Mouse (Mus musculus): Measurements from ENCODE around the gene Scmh1.
"Not testable (repeated sequence)": the region's sequence is repeated elsewhere in the genome, so short reads cannot be mapped to it uniquely, and the experiment has no call there.

Scmh1 gene

DNA sequence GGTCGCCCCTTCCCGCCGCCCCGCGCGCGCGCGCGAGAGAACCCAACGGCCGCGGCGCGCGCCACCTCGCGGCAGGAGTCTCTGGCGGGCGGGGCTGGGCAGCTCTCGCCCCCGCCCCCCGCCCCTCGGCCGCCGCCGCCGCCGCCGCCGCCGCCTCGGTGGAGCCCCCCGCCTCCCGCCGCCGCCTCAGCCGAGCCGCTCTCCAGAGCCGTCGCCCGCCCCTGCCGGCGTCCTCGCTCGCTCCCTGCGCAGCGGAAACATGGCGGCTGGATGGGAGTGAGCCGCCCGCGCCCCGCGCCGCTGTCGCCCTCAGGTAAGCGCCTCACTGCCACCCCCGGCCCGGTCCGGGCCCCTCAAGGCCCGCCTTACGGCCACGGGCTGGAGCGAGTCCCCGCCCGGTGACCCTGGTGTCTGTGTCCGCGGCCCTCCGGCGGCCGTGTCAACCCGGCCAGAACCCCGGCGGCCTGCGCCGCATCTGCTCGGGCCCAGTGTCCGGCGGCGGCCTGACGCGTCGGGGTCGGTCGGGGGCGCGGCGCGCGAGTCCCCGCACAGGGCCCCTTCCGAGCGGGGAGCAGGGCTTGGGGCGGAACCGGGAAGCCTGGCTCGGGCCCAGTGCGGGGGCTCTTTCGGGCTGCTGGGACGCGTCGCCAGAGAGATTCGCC lies at the start of gene Scmh1:
TSS of gene Scmh1 (plus strand) at position 138 of the 662 bp plus-strand sequence.
- DNase-seq (ENCODE audit: low spot score), result peak; percentile 89

DNA sequence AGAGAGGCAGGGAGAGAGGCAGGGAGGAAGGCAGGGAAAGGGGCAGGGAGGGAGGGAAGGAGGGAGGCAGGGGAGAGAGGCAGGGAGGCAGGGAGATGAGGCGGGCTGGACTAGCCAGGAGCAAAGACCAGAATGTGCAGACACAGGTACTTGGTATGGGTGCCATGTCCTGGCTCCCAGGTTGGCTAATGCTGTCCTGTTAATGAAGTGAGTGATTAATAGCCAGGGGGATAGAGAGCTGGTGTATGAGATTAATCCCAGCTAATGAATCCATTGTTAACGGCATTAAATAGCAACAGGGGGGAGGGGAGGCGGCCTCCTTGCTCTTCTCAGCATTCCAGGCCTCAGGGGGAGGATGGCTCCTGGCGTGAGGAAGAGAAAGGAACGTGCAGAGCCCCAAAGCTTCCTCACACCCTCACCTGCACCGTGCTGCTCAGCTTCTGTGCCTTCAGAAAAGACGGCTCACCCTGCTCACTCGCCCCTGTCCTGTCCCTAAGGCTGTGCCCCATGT lies 45.0 kb upstream of the Scmh1 start:
- DNase-seq (ENCODE audit: low spot score), result no peak

DNA sequence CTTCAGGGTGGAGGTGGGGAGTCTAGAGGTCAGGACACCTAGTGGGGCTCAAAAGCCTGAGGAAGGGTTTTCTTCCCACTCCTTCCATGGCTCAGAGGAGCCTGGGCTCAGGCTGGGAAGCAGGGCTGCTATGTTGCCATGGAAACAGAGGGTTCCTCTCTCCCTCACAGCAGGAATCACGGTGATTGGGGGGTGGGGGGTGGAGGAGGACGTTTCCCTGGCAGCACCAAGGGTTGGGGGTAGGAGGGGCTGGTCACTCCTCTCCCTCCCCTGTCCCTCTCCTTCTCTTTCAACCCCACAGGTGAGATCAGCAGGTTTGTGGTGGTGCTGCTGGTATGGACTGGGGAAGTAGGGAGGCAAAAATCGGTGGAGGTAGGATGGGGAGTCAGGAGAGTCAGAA lies 40.4 kb upstream of the Scmh1 start:
- DNase-seq (ENCODE audit: low spot score), result no peak

DNA sequence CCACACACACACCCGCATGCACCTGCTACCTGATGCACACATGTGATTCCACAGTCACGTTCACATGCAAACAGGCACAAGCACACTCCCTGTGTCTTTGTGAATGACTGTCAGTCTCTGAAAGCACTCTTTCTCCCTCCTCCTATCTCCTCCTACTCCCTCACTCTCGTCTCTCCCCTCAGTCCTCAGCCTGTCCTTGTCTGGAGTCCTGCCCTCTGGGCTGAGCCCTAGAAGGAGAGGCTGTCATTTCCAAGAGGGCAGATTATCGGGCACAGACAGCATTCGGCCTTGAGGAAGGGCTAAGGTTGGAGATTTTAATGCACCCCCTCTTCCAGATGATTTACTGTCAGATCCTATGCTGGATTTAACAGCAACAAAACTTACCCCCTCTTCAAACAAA lies 39.6 kb upstream of the Scmh1 start:
- no peak for DNase-seq (ENCODE audit: low spot score)

DNA sequence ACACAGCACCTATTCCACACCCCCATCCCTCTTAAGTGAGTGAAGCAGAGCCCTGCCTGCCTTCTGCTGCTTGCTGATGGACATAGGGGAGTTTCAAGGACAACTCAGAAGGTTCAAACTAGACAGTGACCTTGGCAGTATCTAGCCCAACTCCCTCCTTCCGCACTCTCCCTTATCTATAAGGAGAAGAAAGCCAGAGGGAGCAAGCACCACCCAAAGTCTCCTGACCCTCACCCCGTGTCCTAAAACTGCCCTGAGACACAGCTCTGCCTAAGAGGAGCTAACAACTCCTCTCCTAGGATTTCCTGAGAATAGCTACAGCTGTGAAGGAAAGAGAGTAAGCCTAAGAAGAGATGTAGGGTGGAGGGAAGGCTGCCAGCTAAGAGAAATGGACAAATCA lies 37.0 kb upstream of the Scmh1 start:
- DNase-seq (ENCODE audit: low spot score), result no peak

DNA sequence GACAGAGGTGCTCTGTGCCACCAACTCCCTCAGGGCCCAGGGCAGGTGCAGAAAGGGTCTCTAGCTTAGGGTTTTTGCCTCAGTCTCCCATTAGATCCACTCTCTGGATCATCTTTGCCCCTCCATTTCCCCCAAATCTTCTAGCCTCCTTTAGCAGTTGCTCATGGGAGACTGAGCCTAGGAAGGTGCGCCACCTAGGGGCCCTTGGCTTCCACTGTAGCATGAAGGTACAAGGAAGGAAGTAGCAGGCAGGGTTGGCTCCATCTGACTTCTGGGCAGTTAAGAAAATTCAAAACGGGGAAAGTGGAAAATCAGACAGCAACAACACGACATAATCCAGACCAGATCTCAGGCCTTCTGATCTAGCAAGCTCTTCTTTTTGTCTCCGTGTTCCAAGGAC lies 36.4 kb upstream of the Scmh1 start:
- DNase-seq (ENCODE audit: low spot score), result peak; percentile 84

DNA sequence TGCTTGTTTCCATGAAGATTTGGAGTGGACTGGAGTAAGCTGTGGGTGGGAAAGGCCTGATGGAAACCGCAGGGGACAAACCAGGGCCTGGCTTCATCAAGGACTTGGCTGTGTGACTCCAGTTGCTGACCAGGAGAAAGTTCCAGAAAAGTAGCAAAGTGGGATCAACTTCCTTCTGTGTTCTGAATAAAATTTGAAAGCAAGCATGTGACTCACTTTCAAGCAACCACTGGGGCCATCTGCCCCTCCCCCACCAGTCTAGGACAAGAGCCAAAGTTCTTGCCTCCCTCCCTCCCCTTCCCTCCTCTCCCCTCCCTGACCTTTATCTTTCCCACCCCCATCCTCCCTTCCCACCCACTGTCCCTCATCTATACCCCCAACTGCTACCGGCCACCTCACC lies 35.9 kb upstream of the Scmh1 start:
- DNase-seq (ENCODE audit: low spot score), result peak; percentile 86

DNA sequence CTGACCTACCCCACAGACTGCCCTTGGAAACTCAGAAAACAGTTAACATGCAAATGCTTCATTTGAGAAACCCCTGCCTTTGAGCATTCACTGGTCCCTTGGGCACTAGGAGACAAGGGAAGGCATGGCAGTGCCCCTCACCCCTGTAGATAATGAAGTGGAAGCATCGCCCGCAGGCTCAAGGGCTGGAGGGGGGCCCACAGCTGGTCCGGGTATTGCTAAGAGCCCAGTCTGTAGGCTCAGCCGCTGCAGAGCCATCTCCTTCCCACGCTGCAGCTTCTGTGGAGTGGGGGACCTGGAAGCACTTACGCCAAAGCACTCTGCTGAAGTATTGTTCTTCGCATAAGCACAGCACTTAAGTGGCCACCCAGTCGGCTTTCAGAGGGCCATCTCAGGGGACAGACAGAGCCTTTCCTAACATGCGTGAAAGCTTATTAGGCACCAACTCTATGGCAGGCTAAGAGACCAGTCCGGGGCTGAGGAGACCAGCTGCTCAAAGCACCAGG lies 35.2 kb upstream of the Scmh1 start:
- DNase-seq (ENCODE audit: low spot score), result no peak

DNA sequence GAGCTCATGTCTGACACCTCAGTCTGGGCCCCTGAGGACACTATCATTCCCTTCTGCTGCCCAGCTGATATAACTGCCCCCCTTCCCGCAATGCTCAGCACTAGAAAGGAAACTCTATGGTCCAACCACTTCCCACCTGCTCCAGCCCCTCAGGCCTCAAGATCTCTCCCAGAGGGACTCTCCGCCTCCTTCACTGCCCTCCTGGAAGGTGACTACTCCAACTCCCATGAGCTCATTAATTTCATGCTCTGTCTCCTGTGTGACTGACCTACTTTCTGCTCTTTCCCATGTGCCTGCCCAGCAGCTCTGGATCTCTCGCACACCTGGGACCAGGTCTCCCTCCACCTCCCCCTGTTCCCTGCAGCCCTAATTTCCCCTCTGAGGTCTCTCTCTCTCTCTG lies 32.2 kb upstream of the Scmh1 start:
- DNase-seq (ENCODE audit: low spot score), result no peak

DNA sequence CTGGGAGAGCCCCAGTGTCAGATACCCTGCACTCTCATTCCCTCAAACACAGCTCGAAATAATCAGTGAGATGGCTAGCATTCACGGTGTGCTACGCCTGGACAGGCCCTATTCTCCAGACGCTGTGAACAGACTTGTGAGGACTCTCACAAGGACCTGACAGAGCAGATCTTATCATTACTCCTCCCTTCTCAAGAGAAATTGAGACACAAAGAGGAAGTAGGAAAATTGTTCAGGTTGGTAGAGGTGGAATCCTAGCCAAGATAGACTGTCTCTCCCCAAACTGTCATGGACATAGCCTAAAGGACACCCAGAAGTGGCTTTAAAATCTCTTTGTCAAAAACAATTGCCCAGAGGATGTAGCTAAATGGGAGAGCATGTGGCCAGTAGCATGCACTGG lies 31.3 kb upstream of the Scmh1 start:
- DNase-seq (ENCODE audit: low spot score), result no peak

DNA sequence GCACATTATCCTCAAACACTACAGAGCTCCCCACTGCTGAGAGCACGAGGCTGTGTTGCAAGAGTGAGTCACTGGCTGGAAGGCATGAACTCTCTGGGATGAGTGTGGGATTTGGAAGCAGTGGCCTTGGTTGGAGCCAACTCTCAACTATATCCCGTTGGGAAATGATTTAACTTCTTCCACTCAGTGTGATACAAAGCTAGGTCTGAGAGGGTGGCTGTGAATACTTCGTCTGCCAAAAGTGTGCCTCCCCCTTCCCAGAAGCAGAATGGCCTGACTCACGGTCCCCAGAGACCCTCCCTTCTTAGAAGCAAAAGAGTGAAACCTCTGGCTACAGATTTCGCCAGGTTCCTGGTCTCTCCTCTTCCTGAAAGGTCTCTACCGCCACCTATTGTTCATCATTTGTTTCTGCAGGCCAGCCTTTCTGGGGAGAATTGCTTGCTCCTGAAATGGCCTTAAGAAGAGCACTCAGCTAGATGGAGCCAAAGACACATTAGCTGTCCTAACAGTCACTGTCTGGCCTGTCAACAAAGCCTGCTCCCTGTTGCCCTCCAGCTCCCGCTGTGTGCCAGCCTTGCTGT lies 24.2 kb upstream of the Scmh1 start:
- DNase-seq (ENCODE audit: low spot score), result peak; percentile 72

DNA sequence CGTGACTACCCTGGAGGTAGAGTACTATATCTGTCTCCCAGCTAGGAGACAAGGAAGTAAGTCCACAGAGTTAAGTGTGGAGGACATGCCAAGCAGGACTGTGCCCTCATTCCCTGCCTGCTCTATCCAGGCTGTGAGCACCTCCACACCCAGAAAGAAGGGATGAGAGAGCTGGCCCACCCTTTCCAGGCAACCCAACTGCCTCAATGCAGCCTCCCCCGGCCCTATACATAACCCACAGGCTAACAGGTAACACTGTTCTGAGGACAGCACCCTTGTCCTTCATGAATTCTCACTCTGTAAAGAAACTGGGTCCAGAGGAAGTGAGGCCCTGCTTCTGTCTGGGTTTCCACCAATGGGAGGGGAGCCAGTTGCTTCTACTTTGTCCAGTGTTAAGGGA lies 19.6 kb upstream of the Scmh1 start:
- DNase-seq (ENCODE audit: low spot score), result no peak

DNA sequence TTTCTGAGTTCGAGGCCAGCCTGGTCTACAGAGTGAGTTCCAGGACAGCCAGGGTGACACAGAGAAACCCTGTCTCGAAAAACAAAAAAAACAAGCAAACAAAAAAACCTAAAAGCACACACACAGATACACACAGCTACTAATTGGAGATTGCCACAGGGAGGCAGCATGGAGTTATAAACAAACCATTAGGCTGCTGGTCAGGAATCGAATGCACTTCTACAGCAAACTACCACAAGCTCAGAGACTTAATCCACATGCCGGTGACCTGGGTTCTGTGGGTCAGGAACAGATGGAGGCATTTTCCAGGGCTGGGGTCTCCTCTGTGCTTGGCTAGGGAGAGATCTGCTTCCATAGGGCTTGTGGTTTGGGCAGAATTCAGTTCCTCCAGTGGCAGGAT lies 17.6 kb upstream of the Scmh1 start:
- DNase-seq (ENCODE audit: low spot score), result peak; percentile 62

DNA sequence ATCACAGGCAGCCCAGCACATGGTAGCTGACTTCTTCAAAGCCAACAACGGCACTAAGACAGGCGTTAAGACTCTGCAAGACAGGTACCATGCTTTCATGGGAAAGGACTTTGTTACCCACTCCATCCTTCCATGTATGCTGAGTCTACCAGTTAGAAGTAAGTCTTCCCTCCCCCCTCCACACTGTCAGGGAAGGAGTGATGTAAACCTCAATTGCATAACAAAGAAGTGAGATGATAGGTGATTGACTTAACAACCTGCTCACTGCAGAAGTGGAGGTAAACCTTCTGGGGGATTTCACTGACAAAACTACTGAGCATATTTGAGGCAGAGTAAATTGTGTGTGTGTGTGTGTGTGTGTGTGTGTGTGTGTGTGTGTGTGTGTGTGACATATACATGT lies 17.1 kb upstream of the Scmh1 start:
- DNase-seq (ENCODE audit: low spot score), result no peak

DNA sequence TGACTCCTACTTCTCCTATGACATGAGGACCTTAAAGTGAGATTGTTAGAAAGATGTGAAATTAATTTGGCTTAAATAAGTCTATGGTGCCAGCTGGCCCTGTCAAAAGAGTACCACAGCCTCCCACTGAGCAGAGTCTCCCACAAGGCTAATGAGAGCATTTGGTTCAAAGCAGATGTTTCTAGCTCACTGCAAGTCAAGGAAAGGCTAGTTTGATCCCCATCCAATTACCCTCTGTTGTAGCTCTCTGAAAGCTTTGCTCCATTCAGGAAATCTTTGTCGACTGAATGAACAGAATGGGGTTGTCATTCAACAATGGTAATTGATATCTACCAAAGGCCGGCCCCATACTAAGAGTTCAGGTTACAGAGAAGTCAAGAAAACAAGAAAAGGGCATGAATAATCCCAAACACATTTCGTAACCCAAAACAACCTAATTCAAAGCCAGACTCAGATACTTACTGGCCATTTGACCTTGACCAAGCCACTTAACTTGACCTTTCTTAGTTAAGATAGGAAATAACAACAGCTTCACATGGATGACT lies 16.0 kb upstream of the Scmh1 start:
- peak; percentile 3 for DNase-seq (ENCODE audit: low spot score)

DNA sequence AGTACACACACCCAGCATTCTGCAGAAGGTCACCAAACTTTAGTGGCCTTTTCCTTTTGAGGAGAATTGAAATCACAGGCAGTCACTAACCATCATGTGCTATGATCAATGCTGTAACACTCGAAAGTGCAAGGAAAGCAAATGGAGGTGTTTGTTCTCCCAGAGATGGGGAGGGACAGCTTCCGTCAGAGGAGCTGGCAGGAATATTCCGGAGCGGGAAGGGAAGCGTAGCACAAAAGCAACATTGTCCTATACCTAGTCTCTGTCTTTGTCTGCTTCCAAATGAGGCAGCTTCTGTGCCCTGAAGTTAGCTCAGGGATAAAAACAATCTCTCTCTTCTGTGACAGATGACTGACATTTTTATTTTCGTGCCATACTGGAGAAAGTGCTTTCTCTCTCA lies 15.5 kb upstream of the Scmh1 start:
- DNase-seq (ENCODE audit: low spot score), result peak; percentile 41

DNA sequence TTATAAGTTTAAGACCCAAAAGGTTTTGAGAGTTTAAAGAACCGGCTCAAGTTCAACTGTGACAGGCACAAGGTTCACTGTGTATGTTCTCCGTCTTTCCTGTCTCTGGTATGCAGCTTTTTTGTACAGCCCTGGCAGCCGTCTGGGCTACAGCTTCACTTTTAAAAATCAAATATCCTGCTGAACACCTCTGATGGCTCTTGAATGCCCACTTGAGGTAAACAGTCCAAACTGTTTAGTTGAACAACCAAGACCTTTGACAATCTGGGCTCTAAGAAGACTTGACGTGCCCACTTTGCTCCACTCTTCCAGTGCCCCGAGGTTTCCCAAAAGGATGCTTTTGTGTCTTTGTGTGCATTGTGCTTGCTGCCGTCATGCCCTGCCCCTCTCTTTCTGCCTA lies 13.5 kb upstream of the Scmh1 start:
- peak; percentile 24 for DNase-seq (ENCODE audit: low spot score)

DNA sequence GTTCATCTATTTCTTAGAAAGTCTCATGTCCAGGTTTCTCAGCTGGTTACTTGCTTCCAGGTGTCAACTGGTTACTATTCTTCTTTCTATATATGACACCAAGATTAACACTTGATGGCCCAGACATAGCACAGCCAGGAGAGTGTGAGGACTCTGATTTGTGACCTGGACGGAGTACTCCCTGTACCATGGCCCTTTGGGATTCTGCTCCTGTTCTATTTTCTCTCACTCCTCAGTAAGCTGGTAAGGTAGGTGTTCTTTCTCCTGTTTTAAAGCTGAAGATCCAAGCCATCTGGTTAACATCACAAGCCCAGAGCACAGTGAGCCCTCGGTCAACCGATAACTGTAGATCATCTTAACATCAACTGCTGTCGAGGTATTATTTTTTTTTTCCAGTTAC lies 12.7 kb upstream of the Scmh1 start:
- DNase-seq (ENCODE audit: low spot score), result peak; percentile 26

DNA sequence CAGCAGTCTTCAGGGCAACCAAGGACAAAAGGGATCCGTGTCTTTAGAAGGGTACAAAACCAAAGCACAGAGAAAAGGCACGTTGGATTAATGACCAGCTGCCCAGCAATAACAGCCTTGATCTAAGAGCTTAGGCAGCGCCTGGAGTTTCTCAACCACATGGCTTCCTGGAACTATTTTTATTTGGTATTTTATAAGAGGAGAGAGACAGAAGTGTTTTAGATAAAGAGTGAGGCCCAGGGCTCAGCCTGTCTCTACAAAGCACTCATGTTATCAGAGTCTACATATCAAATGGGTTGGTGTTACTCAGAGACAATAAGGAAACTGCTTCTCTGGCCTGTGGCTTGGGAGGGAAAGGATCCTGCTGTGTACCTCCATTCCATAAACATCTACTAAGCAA lies 12.3 kb upstream of the Scmh1 start:
- peak; percentile 18 for DNase-seq (ENCODE audit: low spot score)

DNA sequence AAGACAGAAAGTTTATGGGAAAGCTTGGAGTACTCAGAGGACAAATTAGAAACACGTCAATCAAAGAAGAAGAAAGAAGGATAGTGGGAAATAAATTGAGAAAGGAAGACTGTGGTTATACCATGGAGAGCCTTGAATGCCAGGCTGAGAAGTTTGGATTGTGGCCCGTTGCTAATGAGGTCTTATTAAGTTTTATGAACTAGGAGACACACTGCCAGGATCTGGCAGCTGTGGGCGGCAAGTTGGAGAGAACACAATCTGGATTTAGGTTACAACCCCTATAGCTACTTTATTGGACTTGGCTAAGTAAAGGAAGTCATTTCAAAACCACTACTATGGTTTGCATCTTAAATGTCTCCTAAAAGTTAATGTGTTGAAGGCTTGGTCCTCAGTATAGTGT lies 4.8 kb upstream of the Scmh1 start:
- no peak for DNase-seq (ENCODE audit: low spot score)

DNA sequence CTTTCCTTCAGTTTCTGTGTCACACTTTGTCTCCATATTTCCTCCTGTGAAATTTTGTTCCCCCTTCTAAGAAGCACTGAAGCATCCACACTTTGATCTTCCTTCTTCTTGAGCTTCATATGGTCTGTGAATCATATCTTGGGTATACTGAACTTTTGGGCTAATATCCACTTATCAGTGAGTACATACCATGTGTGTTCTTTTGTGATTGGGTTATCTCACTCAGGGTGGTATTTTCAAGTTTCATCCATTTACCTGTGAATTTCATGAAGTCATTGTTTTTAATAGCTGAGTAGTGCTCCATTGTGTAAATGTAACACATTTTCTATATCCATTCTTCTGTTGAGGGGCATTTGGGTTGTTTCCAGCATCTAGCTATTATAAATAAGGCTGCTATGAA lies 3.0 kb upstream of the Scmh1 start:
- not testable (repeated sequence) for DNase-seq (ENCODE audit: low spot score)

DNA sequence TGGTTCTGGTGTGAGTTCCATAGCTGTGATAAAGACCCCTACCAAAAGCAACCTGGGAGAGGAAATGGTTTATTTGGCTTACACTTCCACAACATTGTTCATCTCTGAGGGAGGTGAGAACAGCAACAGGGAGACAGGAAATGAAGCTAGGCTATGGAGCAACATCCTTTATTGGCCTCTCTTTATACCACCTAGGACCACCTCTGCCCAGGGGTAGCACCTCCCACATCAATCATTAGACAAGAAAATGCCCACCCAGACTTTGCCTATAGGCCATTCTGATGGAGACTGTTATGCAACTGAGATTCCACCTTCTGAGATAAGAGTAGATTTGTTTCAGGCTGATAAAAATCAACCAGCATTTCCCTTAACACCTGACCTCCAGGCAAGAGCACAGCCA lies 834 bp upstream of the Scmh1 start:
- DNase-seq (ENCODE audit: low spot score), result no peak

DNA sequence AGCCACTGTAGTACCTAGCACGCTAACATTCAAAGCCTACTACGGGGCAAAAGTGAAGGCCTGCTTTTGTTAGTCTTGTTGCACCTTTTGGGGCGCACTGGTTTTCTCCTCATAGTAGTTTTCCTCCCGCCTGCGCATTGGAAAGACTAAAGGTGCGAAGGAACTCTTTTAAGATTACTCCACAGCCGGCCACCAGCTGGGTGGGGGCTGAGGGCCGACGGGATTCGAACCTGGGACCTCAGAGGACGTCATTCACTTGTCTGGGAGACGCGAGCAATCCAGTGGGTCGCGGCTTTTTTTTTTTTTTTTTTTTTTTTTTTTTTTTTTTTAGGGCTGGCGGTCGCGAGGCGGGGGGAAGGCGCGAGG lies 320 bp upstream of the Scmh1 start:
- no peak for DNase-seq (ENCODE audit: low spot score)
